Mouse (Mus musculus) urinary bladder, postnatal 25 days (tissue): ENCODE measurements at regions not wholly inside any gene's neighbourhood (a gene's known extent, or its start where the extent isn't known, plus 50 kb on each side); places are given as distances from the start of the nearest gene placed in this dataset.

Experiments used
- DNase-seq: peaks from one replicate; pipeline ENCODE4 v3.0.0; 2022; ENCODE audit warnings: low spot score

DNA sequence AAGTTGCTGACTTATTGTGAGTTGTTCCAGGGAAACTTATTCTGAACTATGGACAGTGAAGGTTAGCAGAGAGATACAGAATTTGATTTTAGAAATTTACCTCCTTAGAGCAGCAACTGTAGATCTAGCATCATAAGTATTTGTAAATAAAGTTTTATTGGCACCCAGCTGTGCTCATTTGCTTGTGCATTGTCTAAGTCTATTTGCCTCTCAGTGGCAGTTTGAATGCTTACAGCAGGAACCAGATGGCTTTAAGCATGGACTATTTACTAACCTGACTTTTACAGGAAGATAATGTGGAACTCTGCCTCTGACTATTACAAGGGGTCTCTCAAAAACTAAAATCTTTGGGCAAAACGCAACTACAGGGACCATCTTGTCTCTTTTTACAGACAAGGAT, 207.2 kb downstream of the Enc1 start:
- DNase-seq, result no peak

DNA sequence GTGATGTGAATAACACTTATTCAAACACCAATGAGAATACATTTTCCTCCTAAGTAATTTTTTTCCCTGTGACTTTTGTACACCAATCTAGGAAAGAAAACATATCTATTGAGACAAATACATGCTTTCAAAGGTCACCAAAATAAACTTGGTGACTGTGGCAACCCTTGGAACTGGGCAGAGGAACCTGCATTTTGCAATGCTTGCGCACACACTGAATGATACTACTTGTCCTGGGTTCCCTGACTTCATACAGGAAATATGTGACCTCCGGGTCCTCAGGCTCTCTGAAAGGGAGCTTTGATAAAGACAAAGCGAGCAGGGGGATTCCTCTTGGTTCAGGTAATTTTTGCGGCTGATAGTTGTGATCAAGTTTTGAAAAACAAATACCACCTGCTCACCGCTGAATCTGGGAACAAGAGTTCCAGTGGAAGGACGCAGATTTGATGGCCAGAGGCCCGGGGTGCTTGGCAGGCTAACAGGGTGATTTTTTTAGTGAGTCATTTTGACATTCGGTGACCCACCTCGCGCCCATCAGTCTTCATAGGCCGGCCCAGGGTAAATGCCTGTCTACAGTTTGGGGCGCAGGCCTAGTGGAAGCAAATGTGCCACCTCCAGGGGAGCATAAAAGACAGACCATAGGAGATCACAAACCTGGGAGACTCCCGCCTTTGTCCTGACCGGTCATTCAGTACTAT, 203.0 kb downstream of the Enc1 start:
- DNase-seq, result no peak

DNA sequence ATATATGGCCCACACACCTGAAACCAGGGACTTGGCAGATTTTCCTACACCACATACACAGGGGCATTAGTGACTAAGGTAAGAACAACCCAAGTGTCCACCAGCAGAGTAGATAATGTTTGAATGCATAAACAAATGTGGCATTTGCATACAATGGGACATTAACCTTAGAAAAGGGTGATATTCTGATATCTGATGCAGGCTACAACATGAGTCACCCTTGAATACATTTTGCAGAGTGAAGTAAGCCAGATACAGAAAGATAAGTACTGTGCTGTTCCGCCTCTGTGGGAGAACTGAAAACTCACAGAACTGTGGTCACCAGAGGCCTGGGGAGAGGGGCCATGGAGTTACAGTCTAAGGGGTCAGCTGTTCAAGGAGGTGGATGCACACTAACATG, 201.9 kb downstream of the Enc1 start:
- no peak for DNase-seq

DNA sequence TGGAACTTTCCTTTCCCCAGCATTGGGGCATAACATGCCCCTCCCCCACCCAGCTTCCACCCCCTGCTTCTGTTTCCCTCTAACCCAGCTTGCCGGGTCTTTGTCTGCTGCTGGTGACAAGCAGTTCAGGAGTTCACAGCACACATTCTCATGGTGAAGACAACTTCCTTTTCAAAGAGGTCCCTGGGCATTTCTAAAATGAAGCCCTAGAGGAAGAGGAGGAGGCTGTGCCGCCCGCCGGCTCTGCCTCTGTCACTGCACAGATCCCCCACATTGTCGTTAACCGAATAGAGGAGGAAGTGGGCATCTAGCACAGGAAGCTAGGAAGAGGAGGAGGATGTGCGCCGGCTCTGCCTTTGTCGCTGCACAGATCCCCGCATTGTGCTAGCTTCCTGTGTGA, 201.4 kb downstream of the Enc1 start:
- no peak for DNase-seq

DNA sequence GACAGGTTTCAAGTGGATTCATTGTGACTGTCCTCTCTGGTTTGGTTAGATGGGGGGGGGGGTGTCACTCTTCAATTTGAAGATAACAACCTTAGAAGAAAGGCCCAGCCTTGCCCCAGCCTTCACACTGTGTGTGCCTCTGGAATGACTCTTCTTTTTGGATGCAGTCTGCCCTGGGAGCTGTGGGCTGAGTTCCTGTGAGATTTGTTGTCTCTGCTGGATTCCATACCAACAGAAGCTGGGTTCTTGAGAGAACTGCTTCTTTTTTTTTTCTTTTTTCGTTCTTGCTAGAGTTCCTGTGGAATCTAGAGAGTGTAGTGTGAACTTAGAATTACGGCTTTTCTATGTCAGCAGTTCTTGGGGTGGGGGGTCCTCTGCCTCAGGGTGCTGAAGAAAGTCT, 200.9 kb downstream of the Enc1 start:
- no peak for DNase-seq

DNA sequence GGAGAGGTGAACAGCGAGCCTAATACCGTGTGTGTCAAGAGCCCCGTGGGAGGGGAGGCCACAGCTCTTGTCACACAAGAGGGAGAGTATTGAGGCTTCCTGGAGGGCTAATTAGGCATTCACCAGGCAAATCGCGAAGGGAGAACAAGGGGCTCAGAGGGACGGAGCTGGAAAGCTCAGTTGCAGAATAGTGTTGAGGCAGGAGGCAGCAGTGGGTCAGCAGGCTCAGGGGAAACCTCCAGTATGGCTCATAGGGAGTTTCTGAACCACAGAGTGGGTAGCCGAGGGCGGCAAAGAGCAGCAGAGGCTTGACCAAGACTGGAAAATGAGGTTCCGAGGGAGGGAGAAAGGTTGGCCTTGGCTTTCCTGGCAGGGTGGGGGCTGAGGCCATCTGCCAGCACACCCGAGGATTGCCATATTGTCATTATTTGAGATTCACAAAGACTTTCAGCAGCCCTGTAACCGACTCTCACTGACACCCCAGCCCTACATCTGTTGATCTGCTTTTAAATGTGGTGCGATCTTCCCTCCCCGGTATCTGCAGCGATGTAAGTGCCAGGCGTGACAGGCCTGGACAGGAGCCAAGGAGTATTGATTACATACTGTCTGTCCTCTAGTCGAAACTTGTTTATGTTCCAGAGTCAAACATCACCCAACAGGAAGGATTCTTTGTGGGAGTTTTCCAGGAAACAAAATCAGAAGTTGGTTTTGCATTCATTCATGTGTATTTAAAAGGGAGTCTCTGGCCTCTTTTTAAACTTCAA, 198.5 kb downstream of the Enc1 start:
- no peak for DNase-seq

DNA sequence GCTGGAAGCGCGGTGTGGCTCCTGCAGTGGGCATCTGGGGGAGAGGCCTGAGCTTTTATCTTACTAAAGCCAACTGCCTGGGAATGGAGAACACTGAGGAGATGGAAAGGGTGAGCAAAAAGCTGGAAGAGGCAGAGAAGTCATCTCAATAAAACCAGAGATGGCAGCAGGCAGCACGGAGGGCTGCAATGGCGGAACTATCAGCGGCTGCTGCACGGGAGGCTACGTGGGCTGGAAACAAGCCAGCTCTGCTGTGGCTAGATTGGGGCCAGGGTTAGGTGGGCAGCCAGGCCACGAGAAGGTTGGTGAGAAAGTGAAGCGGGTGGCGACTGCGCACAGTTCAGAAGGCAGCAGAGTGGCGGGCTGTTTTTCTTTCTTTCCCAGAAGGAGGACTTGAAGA, 197.8 kb downstream of the Enc1 start:
- DNase-seq, result no peak

DNA sequence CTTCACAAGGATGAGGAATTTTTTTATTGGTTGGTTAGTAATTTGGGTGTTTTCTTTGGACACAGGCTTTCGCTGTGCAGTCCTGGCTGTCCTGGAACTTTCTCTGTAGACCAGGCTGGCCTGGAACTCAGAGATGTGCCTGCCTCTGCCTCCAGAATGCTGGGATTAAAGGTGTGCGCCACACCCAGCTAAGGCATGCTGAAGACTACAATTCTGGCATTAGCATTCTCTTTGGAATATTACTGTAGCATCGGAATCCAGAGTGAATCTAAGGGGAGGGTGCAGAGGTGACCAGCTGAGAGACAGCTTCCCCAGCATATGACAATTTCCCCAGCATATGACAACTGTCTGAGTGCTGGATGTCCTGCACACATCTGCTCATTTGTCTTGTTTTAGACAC, 197.4 kb downstream of the Enc1 start:
- no peak for DNase-seq

DNA sequence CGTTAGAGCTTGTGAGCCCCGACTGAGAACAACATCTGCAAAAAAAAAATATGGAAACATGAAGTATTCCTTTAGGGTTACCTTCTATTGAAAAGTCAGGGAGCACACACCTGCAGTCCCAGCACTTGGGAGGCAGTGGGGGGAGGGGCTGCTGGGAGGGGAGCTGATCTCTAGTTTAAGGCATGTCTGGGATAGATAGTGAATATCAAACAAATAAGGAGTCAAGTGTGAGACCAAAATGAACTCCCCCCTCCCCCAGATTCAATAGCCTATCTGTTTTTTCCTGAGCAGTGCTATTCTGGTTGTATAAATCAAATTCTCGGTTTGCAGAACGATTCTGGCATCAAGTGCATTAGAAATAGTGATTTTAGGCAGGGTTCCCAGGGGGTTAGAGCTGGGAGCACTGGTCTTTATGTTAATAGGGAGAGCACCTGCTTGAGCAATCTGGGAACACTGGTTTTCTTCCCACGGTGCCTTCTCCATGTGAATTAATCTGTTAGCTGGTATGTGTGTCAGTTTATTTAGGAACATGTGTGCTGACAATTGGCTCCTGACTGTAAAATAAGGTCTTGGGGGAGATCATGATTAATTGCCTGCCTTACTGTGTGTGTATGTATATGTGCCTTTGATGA, 195.9 kb downstream of the Enc1 start:
- DNase-seq, result no peak

DNA sequence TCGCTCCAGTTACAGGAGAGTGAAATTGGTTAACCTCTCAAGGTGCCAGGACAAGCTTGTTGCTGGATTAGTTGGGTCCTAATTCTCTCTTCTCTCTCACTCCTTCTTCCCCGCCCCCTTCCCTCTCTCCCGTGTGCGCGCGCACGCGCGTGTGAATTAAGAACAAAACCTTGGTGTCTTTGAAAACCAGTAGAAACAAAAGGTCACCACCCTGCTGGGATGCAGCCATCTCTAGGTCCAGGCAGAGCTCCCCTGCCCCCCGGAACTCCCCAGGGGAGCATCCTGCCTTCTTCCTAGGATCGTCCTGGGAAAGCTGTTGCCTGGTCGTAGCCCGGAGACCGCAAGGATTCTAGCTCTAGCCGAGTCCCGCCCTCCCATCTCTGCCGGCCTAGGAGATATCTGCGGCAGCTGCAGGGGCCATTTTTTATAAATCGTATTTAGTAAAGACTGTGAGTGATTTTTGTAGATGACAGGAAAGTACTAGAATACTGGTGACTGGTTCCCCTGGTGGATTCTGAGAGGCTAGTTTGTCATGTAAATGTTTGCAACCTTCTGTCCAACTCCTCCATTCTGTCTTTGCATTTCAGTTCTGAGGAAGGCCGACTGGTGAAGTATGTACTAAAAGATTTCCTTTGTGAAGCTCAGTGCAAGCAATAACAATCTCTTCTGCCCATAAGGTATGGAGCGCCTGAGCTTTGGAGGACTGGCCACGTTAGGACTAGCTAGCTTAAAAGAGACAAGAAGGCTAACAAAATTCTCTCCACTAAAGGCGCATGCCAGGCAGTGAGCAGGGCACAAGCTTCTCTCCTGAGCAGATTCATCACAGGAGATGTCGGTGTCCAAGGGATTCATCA, 195.2 kb downstream of the Enc1 start:
- DNase-seq, result peak; percentile 29

DNA sequence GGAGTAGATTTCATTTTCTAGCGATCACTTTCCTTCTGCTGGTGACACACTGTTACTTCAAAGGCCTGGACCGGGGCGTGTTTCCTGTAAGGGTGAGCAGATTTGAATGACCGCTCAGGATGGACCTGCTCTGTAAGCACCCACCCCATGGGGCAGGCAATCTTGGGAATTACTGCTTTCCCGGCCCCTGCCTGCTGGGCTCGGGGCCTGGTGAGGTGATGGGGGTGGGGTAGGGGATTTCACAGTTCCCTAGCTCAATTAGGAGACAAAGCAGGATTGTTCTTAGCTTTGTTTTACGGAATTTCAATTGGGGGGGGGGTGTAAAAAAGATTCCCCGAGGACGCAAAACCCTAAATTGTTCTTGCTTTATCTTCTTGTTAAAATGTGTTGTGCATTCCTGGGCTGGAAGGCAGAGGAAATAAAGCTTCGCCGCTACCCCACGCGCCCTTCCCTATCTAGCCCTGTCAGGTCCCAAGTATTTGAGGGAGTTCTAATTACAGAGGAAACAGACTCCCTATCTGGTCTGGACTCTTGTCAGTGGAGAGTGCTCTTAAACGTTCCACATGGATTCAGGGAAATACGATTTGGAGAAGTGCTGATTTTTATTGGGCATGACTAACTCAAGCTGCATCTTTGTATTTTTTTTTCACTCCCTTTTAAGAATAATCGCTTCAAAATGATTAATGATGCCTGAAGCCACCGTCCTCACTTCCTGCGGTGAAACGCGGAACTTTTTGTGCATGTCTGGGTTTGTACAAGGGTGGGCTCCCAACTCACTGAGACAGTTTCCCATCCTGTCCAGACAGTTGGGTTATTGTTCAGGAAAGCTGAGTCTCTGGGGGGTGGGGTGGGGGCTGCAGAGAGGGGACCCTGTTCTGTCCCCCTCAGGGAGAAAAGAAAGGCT, 194.3 kb downstream of the Enc1 start:
- no peak for DNase-seq

DNA sequence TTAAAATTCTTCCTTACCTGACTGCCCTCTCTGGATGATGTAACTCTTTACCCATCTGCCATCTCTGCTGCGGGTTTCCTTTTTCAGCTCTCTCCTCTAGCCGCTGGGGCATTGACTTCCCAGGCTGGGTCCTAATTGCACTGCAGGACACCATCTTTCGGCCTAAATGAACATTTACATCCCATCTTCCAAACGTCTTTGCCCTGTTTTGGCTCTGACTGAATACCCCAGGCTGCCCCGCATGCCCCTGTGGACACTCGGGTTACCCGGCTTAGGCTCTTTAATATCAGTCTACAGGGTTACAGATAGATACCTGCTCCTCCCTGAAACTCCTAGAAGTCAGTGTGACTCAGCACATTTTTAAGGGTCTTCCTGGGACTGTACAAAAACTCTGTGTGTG, 193.3 kb downstream of the Enc1 start:
- DNase-seq, result no peak

DNA sequence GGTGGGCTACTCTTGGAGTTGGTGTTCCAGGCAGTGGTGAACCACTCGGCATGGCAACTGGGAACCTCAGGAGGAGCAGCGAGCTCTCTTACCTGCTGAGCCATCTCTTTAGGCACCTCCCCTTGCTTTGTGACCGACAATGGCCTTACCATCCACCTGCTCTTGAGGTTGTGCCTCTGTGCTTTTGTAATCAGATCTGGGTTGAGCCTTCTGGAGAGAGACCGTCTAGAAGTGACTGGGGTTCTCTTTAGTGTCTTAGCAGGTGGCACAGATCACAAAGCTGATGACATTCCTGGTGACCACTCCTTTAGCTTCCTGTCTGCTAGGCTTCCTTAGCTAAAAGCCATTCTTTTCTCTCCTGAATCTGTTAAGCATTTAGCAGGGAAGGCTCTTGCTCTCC, 191.7 kb downstream of the Enc1 start:
- DNase-seq, result no peak

DNA sequence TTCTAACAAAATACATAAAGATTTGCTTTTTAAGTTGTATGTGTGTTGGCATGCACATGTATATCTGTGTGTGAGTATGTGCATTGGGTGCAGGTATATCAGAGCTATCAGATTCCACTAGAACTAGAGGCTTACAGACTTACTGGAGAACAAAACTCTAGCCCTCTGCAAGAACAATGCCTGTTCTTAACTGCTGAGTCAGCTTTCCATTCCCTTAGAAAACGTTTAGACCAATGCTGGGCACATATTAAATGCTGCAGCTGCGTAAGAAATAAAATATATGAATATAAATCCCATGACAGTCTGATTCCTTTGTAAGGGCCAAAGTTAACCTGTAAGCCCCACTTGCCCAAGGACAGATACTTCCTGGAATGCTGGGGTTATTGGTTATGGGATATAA, 190.0 kb downstream of the Enc1 start:
- no peak for DNase-seq

DNA sequence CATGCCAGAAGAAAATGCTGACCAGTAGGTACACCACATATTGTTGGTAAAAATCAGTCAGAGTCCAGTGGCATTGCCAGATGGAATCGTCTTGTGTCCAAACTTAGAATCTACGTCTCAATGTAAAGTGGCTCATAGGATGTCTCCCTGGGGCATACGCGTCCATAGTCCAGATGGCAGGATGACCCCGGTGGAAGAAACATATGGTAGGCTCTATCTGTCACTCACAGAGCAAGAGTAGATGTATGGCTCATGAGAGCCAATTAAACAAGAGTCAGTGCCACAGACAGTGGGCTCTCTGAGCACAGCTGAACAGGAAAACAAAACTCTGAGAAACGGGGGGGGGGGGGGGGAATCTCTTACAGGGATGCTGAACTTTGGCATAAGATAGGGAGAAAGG, 187.3 kb downstream of the Enc1 start:
- no peak for DNase-seq

DNA sequence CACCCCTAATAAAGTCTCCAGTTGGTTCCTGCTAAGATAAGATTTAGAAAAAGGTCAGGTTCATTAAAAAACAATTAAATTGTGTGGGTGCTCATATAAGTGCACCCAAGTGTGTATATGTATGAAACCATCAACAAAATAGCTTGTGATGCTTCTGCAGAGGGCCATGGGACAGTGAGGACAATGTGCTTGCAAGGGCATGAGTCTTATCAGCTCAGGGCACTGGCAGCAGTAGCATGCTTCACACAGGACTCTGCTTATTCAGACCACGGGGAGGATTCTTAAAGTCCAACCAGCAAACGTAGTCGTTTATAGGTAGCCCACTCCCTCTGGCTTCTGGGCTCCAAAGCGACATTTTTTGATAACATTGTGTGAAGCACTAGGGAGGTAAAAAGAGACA, 186.6 kb downstream of the Enc1 start:
- no peak for DNase-seq

DNA sequence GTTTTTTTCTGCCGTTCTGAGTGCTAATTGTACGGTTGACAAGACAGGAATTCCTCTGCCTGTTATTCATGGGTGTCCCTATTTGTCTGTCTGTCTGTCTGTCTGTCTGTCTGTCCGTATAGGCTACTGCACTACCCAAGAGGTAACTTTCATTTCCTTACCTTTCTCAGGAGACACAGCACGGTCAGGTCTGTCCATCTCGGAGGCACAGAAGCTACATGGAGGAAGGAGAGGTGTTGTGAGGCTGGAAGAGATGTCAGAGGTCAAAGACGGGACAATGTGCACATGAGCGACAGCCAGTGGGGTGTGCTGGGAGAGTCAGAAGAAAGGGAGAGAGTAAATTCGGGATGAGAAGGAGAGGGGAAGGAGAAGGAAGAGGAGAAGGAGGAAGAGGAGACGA, 184.8 kb downstream of the Enc1 start:
- no peak for DNase-seq

DNA sequence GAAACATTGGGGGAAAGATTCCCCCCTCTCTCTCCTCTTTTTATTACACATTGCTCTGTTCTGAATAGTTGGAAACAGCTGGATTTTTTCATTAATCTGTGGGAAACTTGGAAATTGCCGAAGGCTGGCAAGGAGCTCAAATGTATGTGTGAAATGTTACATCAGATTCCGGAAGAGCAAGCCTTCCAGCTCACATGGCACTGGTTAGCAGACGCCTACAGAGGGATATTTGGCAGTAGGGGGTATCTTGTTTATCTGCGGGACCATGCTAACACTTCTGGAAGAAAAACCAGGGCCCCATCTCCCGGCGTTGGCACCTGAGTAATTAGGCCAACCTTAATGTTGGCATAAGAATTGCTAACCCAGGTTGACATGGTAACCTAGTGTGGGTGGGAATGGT, 183.0 kb downstream of the Enc1 start:
- no peak for DNase-seq

DNA sequence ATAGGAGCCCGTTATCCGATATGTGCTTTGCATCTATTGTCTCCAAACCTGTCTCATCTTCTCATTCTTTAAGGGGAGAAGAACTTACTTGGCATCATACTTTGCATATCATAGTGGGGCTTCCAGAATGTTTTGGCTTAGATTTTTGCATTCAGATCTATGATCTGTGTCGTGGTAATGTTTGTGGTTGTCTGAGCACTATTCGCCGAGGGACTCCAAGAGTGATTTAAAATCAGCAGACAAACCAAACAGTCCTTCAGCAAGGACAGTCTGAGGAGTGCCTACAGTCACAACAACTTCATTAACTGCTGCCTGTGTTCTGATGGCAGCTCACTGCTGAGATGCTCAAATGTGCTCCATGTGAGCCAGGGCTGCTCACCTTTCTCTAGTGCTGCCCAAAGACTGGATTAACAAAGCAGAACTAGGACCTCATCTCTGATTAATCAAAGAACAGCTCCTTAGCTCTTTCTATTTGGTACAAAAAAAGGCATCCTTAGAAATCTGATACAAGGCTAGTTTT, 182.5 kb downstream of the Enc1 start:
- no peak for DNase-seq

DNA sequence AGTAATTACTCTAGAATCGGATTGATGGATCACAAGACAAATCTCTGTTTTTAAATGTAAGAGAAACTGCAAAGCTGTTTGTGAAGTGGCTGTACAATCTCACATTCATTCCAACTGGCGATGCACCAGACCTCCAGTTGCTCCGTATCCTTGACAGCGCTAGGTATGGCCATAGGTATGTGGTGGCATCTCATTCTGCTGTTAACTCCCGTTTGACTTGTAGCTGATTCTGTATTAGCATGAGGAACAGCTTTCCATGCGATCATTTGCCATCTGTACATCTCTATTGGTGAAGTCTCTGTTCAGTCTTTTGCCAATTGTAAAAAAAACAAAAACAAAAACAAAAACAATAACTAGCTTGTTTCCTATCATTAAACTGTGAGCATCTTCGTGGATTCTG, 182.0 kb downstream of the Enc1 start:
- no peak for DNase-seq

DNA sequence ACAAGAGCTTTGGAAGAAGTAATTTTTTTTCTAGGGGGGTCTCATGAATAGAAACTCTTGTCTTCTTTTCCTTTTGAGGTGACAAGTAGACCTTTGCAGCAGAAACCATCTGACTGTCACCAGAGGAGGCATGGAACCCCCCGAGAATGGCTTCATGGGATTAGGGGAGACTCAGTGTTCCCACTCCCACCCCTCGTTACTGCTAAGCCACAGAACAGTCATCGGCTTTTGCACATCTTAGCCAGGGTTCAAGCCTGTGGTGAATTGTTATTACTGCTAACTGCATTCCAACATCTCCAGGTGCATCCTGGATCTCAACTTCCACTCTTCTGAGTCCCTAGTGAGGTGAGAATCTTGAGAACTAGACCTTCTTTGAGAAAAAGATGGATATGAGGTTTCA, 180.9 kb downstream of the Enc1 start:
- no peak for DNase-seq
